Mouse (Mus musculus): ENCODE results near the gene Mtif3. TPM values are rescaled to one million over a fixed set of nuclear protein-coding genes. Genes with fewer than 3 reads are reported as not detected.
A peak's percentile ranks its signal among the peaks of the same experiment; 100 is the strongest.

Gene Mtif3
- polyA plus RNA-seq, 1 experiment: 16.6 TPM

- no peak for DNase-seq (ENCODE audit: low read depth)
- no peak for TF ChIP-seq CTCF (IDR thresholded peaks at IDR 0.05; ENCODE audit: borderline replicate concordance, extremely low read depth, insufficient read depth, insufficient read length)
- no peak for TF ChIP-seq POLR2A (IDR thresholded peaks at IDR 0.05; ENCODE audit: borderline replicate concordance, extremely low read depth, insufficient read depth, insufficient read length, poor library complexity, severe bottlenecking)
Observed at GRCm38 (mm10) chr5:146912206-146912605, 51.4 kb downstream of the Mtif3 start.

GRCm38 (mm10) chr5:146908629-146909028, 55.0 kb downstream of the Mtif3 start:
- no peak for DNase-seq (ENCODE audit: low read depth)
- TF ChIP-seq CTCF (IDR thresholded peaks at IDR 0.05; ENCODE audit: borderline replicate concordance, extremely low read depth, insufficient read depth, insufficient read length): peak; percentile 45; the same call in 1 of the 2 replicates
- TF ChIP-seq POLR2A (IDR thresholded peaks at IDR 0.05; ENCODE audit: borderline replicate concordance, extremely low read depth, insufficient read depth, insufficient read length, poor library complexity, severe bottlenecking): no peak

- TF ChIP-seq CTCF (IDR thresholded peaks at IDR 0.05; ENCODE audit: borderline replicate concordance, extremely low read depth, insufficient read depth, insufficient read length) (no peak), POLR2A (IDR thresholded peaks at IDR 0.05; ENCODE audit: borderline replicate concordance, extremely low read depth, insufficient read depth, insufficient read length, poor library complexity, severe bottlenecking) (no peak)
- DNase-seq (ENCODE audit: low read depth): no peak
Observed at GRCm38 (mm10) chr5:146907533-146907932, 56.1 kb downstream of the Mtif3 start.

DNA sequence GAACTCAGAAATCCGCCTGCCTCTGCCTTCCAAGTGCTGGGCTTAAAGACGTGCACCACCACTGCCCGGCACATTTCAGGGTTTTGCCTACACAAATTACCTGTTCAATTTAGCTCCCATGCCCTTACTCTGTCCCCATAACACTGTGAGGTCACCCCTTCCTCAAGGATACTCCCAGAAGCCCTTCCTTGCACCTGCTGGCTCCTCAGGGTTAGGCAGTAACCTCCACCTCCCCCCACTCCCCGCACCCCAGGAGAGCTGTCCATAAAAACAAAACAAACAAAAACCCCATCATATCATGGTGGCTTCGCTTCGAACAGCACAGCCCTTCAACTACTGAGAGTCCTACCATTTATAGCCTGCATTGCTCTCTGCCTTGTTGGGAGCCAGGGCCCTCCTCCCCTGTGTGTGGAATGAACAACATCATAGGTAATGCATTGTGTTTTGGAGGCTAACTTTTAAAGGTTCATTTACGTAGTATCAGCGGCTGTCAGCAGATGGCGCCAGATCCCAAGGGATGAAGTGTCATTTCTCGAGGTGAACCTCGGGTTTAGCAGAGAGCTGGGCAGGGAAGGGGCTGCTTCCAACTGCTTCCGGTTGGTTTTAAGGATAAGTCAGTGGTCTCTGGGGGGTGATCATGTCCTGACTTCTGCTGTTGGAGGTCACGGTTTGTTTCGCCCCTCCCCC, 58.0 kb downstream of the Mtif3 start:
- DNase-seq (ENCODE audit: low read depth): peak; percentile 79
- TF ChIP-seq CTCF (IDR thresholded peaks at IDR 0.05; ENCODE audit: borderline replicate concordance, extremely low read depth, insufficient read depth, insufficient read length) (peak; percentile 91), POLR2A (IDR thresholded peaks at IDR 0.05; ENCODE audit: borderline replicate concordance, extremely low read depth, insufficient read depth, insufficient read length, poor library complexity, severe bottlenecking) (no peak)

DNA sequence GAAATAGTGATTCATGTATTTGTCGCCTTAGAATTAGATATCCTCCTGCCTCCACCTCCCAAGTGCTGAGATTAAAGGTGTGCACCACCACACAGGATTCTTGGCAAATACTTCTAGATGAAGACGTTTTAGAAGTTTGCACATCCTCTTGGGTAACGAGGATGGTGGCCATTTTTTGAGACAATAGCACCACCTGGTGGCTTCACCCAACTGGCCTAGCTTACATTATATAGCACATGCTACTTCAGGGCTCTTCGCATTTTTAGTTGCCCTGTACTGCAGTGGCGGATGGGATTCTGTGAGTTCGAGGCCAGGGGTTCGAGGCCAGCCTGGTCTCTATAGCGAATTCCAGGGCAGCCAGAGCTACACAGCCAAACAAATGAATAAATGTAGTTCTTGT, 59.2 kb downstream of the Mtif3 start:
- no peak for TF ChIP-seq POLR2A (IDR thresholded peaks at IDR 0.05; ENCODE audit: borderline replicate concordance, extremely low read depth, insufficient read depth, insufficient read length, poor library complexity, severe bottlenecking)
- peak; percentile 72; the same call in 1 of the 2 replicates for TF ChIP-seq CTCF (IDR thresholded peaks at IDR 0.05; ENCODE audit: borderline replicate concordance, extremely low read depth, insufficient read depth, insufficient read length)
- DNase-seq (ENCODE audit: low read depth): peak; percentile 88

Other genes with a start within 250 kb of the Mtif3 start
- gene Usp12, start 168.8 kb downstream of the Mtif3 start, polyA plus RNA-seq (2012; rRNA removed): 19.5 and 27.6 TPM in 2 replicates
- 222 and 324 TPM in 2 replicates for gene Rpl21, start 130.9 kb downstream of the Mtif3 start, polyA plus RNA-seq (2012; rRNA removed)
- gene Rasl11a, start 118.7 kb downstream of the Mtif3 start, polyA plus RNA-seq (2012; rRNA removed): 5.5 and 6.5 TPM in 2 replicates
- gene Gtf3a, start 15.1 kb downstream of the Mtif3 start, polyA plus RNA-seq (2012; rRNA removed): 79.6 and 88.5 TPM in 2 replicates
- 7.1 and 10.1 TPM in 2 replicates for gene Lnx2, start 112.8 kb upstream of the Mtif3 start, polyA plus RNA-seq (2012; rRNA removed)
- 82.3 and 93.6 TPM in 2 replicates for gene Polr1d, start 113.2 kb upstream of the Mtif3 start, polyA plus RNA-seq (2012; rRNA removed)
- gene Gsx1, start 224.9 kb upstream of the Mtif3 start, polyA plus RNA-seq (2012; rRNA removed): 9.8 and 11.2 TPM in 2 replicates

All from brain, embryonic 14.5 days (tissue).